Mouse (Mus musculus): ENCODE measurements at regions not wholly inside any gene's neighbourhood (a gene's known extent, or its start where the extent isn't known, plus 50 kb on each side); places are given as distances from the start of the nearest gene placed in this dataset.

GRCm38 (mm10) chr12:32605353-32605752 is 214.0 kb upstream of the Nampt start:
- TF ChIP-seq CTCF (IDR thresholded peaks at IDR 0.05) = no peak

GRCm38 (mm10) chr12:32615000-32615399 is 204.3 kb upstream of the Nampt start:
- no peak overlapping the region for H3K27ac ChIP-seq (ENCODE audit: low read depth, low read length)
- no peak overlapping the region for H3K4me2 ChIP-seq (ENCODE audit: low read depth, low read length, poor library complexity, severe bottlenecking)
- no peak overlapping the region for H3K4me3 ChIP-seq (ENCODE audit: low read depth, low read length)
- no peaks in the 10 kb centered on the region for H3K4me1 ChIP-seq (ENCODE audit: insufficient read depth, low read length)
- no peaks in the 10 kb centered on the region for H3K36me3 ChIP-seq (ENCODE audit: insufficient read depth, low read length)
- no peaks in the 10 kb centered on the region for H3K27me3 ChIP-seq (ENCODE audit: insufficient read depth, low read length)
- no peaks in the 10 kb centered on the region for H3K9me3 ChIP-seq (ENCODE audit: low read length)
- no peak for ATAC-seq (ENCODE audit: low FRiP score)
- TF ChIP-seq CTCF (IDR thresholded peaks at IDR 0.05) = no peak
- DNase-seq (ENCODE audit: low spot score) = no peak
- 77% methylated on average over 3 of the region's 3 CpGs for WGBS
- H3K9ac ChIP-seq (replicated peaks; ENCODE audit: low read length, poor library complexity, severe bottlenecking) = no peak overlapping the region

More at GRCm38 (mm10) chr12:32605353-32605752, 214.0 kb upstream of the Nampt start:
- Histone ChIP-seq H3K9me3 (ENCODE audit: low read length) (no peaks in the 10 kb centered on the region), H3K9ac (replicated peaks; ENCODE audit: low read length, poor library complexity, severe bottlenecking) (no peak overlapping the region), H3K27ac (ENCODE audit: low read depth, low read length) (no peak overlapping the region), H3K36me3 (ENCODE audit: insufficient read depth, low read length) (no peaks in the 10 kb centered on the region), H3K27me3 (ENCODE audit: insufficient read depth, low read length) (no peaks in the 10 kb centered on the region), H3K4me3 (ENCODE audit: low read depth, low read length) (no peak overlapping the region), H3K4me2 (ENCODE audit: low read depth, low read length, poor library complexity, severe bottlenecking) (no peak overlapping the region), H3K4me1 (ENCODE audit: insufficient read depth, low read length) (no peaks in the 10 kb centered on the region)
- ATAC-seq (ENCODE audit: low FRiP score) (no peak), DNase-seq (ENCODE audit: low spot score) (no peak)

- TF ChIP-seq CTCF (IDR thresholded peaks at IDR 0.05) = no peak
- DNase-seq (ENCODE audit: low spot score) (no peak), ATAC-seq (ENCODE audit: low FRiP score) (no peak)
- no peak overlapping the region for H3K9ac ChIP-seq (replicated peaks; ENCODE audit: low read length, poor library complexity, severe bottlenecking)
- H3K36me3 ChIP-seq (ENCODE audit: insufficient read depth, low read length) = no peaks in the 10 kb centered on the region
- H3K4me2 ChIP-seq (ENCODE audit: low read depth, low read length, poor library complexity, severe bottlenecking) = no peak overlapping the region
- no peak overlapping the region for H3K4me3 ChIP-seq (ENCODE audit: low read depth, low read length)
- no peaks in the 10 kb centered on the region for H3K27me3 ChIP-seq (ENCODE audit: insufficient read depth, low read length)
- no peaks in the 10 kb centered on the region for H3K4me1 ChIP-seq (ENCODE audit: insufficient read depth, low read length)
- H3K9me3 ChIP-seq (ENCODE audit: low read length) = no peaks in the 10 kb centered on the region
- H3K27ac ChIP-seq (ENCODE audit: low read depth, low read length) = no peak overlapping the region
- WGBS = 92% methylated on average over 5 of the region's 5 CpGs
These were observed 203.3 kb upstream of the Nampt start for GRCm38 (mm10) chr12:32616086-32616485.

- H3K9ac ChIP-seq (replicated peaks; ENCODE audit: low read length, poor library complexity, severe bottlenecking) = no peak overlapping the region
- no peak overlapping the region for H3K4me3 ChIP-seq (ENCODE audit: low read depth, low read length)
- no peak overlapping the region for H3K4me2 ChIP-seq (ENCODE audit: low read depth, low read length, poor library complexity, severe bottlenecking)
- ATAC-seq (ENCODE audit: low FRiP score) (no peak), DNase-seq (ENCODE audit: low spot score) (no peak)
- H3K4me1 ChIP-seq (ENCODE audit: insufficient read depth, low read length) = no peaks in the 10 kb centered on the region
- H3K9me3 ChIP-seq (ENCODE audit: low read length) = no peaks in the 10 kb centered on the region
- TF ChIP-seq CTCF (IDR thresholded peaks at IDR 0.05) = no peak
- no peaks in the 10 kb centered on the region for H3K27me3 ChIP-seq (ENCODE audit: insufficient read depth, low read length)
- no peaks in the 10 kb centered on the region for H3K36me3 ChIP-seq (ENCODE audit: insufficient read depth, low read length)
- H3K27ac ChIP-seq (ENCODE audit: low read depth, low read length) = no peak overlapping the region
- WGBS = 78% methylated on average over 1 of the region's 1 CpGs
These were observed 202.3 kb upstream of the Nampt start for GRCm38 (mm10) chr12:32617031-32617430.

- H3K4me1 ChIP-seq (ENCODE audit: insufficient read depth, low read length) = no peaks in the 10 kb centered on the region
- no peak overlapping the region for H3K4me3 ChIP-seq (ENCODE audit: low read depth, low read length)
These were observed 199.5 kb upstream of the Nampt start for GRCm38 (mm10) chr12:32619830-32620229.

GRCm38 (mm10) chr12:32621739-32622138 is 197.6 kb upstream of the Nampt start:
- no peak overlapping the region for H3K27ac ChIP-seq (ENCODE audit: low read depth, low read length)
- H3K27me3 ChIP-seq (ENCODE audit: insufficient read depth, low read length) = no peaks in the 10 kb centered on the region
- H3K9me3 ChIP-seq (ENCODE audit: low read length) = no peaks in the 10 kb centered on the region
- H3K4me2 ChIP-seq (ENCODE audit: low read depth, low read length, poor library complexity, severe bottlenecking) = no peak overlapping the region
- H3K9ac ChIP-seq (replicated peaks; ENCODE audit: low read length, poor library complexity, severe bottlenecking) = no peak overlapping the region
- H3K4me3 ChIP-seq (ENCODE audit: low read depth, low read length) = no peak overlapping the region
- H3K36me3 ChIP-seq (ENCODE audit: insufficient read depth, low read length) = no peaks in the 10 kb centered on the region
- WGBS = 95% methylated on average over 5 of the region's 5 CpGs
- no peak for TF ChIP-seq CTCF (IDR thresholded peaks at IDR 0.05)
- DNase-seq (ENCODE audit: low spot score) (no peak), ATAC-seq (ENCODE audit: low FRiP score) (no peak)
- no peaks in the 10 kb centered on the region for H3K4me1 ChIP-seq (ENCODE audit: insufficient read depth, low read length)

More at GRCm38 (mm10) chr12:32619830-32620229, 199.5 kb upstream of the Nampt start:
- DNase-seq (ENCODE audit: low spot score) (no peak), ATAC-seq (ENCODE audit: low FRiP score) (no peak)
- Histone ChIP-seq H3K36me3 (ENCODE audit: insufficient read depth, low read length) (no peaks in the 10 kb centered on the region), H3K9me3 (ENCODE audit: low read length) (no peaks in the 10 kb centered on the region), H3K27ac (ENCODE audit: low read depth, low read length) (no peak overlapping the region), H3K27me3 (ENCODE audit: insufficient read depth, low read length) (no peaks in the 10 kb centered on the region), H3K4me2 (ENCODE audit: low read depth, low read length, poor library complexity, severe bottlenecking) (no peak overlapping the region), H3K9ac (replicated peaks; ENCODE audit: low read length, poor library complexity, severe bottlenecking) (no peak overlapping the region)
- WGBS = 71% methylated on average over 4 of the region's 4 CpGs
- TF ChIP-seq CTCF (IDR thresholded peaks at IDR 0.05) = no peak

Measured in midbrain, postnatal 0 days (tissue).